Mouse (Mus musculus): ENCODE data around the gene Dmgdh. TPM values are rescaled to one million over a fixed set of nuclear protein-coding genes. Genes with fewer than 3 reads are reported as not detected.

Gene Dmgdh
- polyA plus RNA-seq (2015; fragmentation: Nextera tagmentation; extraction: Ambion mirVana), result not detected in 2 replicates

DNA sequence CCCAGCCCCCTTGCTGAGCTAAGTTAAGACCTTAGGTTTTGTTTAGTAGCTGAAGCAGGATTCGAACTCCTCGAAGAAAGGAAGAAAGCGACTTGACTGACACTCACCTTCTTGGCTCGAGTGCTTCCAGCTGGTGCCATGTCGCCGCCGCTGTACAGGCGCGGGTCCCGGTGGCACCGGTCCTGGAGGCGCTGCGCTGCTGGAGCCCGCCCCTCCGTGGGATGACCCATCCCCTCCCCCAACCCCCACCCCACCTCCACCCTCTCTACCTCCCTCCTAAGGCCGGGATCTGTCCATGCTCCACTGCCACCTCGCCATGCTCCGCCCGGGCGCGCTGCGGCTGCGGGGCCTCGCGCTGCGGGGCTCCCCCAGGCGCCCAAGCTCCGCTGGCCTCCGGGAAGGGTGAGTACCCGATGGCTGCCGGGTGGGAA lies at the start of gene Dmgdh, which contains the start of gene Bhmt2:
Gene Dmgdh (plus strand): TSS at position 303 of the 431 bp plus-strand sequence.
Gene Bhmt2 (minus strand): TSS at position 172 of the 431 bp plus-strand sequence.
- Histone ChIP-seq H3K4me1 (0 out of 2 replicates have a peak, but pooled peaks cover 5% of the 10 kb centered on the region), H3K4me2 (replicated peaks) (peak within 1 kb of the TSS; percentile 39), H3K36me3 (no peaks in the 10 kb centered on the region), H3K27me3 (peaks cover 10% of the 10 kb centered on the region), H3K9me3 (replicated peaks) (no peaks in the 10 kb centered on the region), H3K4me3 (replicated peaks) (peak within 1 kb of the TSS; percentile 16), H3K9ac (no peak within 1 kb of the TSS), H3K27ac (replicated peaks) (no peak within 1 kb of the TSS)
- 6% methylated on average over 31 of the region's 31 CpGs for WGBS
- no peak for ATAC-seq (ENCODE audit: insufficient number of reproducible peaks, low FRiP score, low TSS enrichment, low read depth)

DNA sequence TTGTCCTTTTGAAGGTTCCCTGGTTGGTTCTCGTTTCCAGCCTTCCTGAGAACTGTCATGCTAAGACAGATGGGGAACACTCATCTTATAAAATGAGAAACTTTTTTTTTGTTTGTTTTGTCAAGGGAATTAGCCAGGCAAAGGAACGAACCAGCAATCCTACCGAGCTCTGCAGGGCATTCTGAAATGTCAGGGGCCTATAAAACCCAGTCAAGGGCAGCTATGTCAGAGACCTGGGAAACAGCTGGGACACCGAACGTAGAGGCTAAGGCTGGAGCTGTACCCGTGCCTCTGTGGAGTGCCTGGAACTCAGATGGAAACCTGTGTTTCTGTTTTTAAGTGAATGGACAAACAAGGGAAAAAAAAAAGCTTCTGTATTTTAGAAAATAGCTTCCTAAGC lies 45.4 kb upstream of the Dmgdh start:
- 26% methylated on average over 6 of the region's 6 CpGs for WGBS
- no peak overlapping the region for H3K4me3 ChIP-seq (replicated peaks)
- H3K4me2 ChIP-seq (replicated peaks), result no peak overlapping the region

DNA sequence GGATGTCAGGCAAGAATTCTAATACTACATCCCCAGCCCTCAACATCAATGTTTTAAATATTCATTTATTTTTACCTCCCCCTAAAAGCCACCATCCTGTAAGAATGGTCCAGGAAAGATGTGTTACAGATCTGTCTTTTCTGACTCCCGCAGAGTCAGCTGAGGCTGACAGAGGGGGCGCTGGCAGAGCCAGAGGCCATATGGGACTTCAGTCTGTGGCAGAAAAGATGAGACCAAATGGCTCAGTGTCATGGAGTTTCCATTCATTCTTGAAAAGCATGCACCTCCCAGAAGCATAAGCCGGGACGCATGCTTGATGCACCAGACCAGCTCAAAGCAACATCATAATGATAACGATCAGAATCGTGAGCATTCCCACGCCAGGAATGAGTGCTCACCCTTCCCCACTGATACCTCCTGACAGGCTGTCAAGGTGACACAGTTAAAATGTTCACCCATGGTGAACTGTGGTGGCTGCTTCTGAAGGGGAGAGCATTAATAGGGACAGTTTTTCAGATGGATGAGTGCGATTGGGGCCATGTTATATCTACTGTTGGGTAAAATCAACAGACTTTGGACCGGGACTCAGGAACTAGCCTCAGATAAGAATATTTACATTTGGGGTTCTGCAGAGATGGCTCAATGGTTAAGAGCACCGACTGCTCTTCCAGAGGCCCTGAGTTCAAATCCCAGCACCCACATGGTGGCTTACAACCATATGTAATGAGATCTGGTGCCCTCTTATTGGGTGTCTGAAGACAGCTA lies 43.1 kb upstream of the Dmgdh start:
- 74% methylated on average over 10 of the region's 10 CpGs for WGBS
- Histone ChIP-seq H3K27me3 (no peaks in the 10 kb centered on the region), H3K4me2 (replicated peaks) (no peak overlapping the region), H3K4me3 (replicated peaks) (no peak overlapping the region), H3K36me3 (no peaks in the 10 kb centered on the region), H3K9ac (no peak overlapping the region), H3K27ac (replicated peaks) (no peak overlapping the region), H3K9me3 (replicated peaks) (no peaks in the 10 kb centered on the region), H3K4me1 (no peaks in the 10 kb centered on the region)
- no peak for ATAC-seq (ENCODE audit: insufficient number of reproducible peaks, low FRiP score, low TSS enrichment, low read depth)

More for the DNA sequence above, 45.4 kb upstream of the Dmgdh start:
- no peaks in the 10 kb centered on the region for H3K27me3 ChIP-seq
- no peak for ATAC-seq (ENCODE audit: insufficient number of reproducible peaks, low FRiP score, low TSS enrichment, low read depth)
- no peak overlapping the region for H3K27ac ChIP-seq (replicated peaks)
- H3K4me1 ChIP-seq, result no peaks in the 10 kb centered on the region
- H3K9ac ChIP-seq, result no peak overlapping the region
- H3K36me3 ChIP-seq, result no peaks in the 10 kb centered on the region
- H3K9me3 ChIP-seq (replicated peaks), result no peaks in the 10 kb centered on the region

DNA sequence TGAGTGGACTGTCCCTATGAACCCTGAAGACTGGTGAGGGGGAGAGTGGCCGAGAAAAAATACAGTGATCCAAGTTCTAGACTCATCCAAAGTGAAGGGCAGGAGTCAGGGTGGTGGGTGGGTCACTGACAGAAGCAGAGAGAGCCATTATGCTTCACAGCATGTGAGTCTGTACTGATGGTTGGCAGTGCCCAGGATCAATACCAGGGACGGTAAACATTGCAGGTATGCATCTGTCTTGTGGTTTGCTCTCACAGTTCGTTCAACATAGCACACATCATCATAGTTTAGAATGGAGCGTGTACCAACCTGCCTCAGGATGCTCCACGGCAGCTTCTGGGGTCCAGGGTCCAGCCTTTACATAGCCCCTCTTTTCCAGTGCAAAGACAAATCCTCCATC lies 41.3 kb upstream of the Dmgdh start:
- Histone ChIP-seq H3K36me3 (no peaks in the 10 kb centered on the region), H3K4me3 (replicated peaks) (no peak overlapping the region), H3K9me3 (replicated peaks) (no peaks in the 10 kb centered on the region), H3K9ac (no peak overlapping the region), H3K4me1 (no peaks in the 10 kb centered on the region), H3K27me3 (no peaks in the 10 kb centered on the region), H3K4me2 (replicated peaks) (no peak overlapping the region), H3K27ac (replicated peaks) (no peak overlapping the region)
- no peak for ATAC-seq (ENCODE audit: insufficient number of reproducible peaks, low FRiP score, low TSS enrichment, low read depth)
- WGBS, result 72% methylated on average over 5 of the region's 5 CpGs

DNA sequence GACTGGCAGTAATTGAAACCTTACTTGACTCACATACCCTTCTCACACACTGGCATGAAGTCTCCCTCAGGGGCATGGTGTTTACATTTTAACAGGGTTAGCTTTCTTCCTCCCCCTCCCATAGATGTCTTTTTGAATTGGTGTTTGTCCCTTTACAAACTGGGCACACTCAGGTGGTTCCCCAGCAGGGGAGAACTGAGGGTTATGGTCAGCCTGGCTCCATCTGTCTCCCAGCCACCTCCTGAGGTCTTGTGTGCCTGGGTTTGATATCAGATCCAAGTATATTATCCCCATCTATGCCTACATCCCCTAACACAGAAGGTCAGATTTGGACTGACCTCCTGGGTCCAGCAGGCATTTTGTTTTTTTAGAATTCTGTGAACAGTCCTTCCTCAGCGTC lies 37.7 kb upstream of the Dmgdh start:
- WGBS, result 70% methylated on average over 1 of the region's 1 CpGs
- Histone ChIP-seq H3K9ac (no peak overlapping the region), H3K4me1 (no peaks in the 10 kb centered on the region), H3K9me3 (replicated peaks) (no peaks in the 10 kb centered on the region), H3K36me3 (no peaks in the 10 kb centered on the region), H3K4me3 (replicated peaks) (no peak overlapping the region), H3K4me2 (replicated peaks) (no peak overlapping the region), H3K27ac (replicated peaks) (no peak overlapping the region), H3K27me3 (no peaks in the 10 kb centered on the region)
- ATAC-seq (ENCODE audit: insufficient number of reproducible peaks, low FRiP score, low TSS enrichment, low read depth), result no peak

DNA sequence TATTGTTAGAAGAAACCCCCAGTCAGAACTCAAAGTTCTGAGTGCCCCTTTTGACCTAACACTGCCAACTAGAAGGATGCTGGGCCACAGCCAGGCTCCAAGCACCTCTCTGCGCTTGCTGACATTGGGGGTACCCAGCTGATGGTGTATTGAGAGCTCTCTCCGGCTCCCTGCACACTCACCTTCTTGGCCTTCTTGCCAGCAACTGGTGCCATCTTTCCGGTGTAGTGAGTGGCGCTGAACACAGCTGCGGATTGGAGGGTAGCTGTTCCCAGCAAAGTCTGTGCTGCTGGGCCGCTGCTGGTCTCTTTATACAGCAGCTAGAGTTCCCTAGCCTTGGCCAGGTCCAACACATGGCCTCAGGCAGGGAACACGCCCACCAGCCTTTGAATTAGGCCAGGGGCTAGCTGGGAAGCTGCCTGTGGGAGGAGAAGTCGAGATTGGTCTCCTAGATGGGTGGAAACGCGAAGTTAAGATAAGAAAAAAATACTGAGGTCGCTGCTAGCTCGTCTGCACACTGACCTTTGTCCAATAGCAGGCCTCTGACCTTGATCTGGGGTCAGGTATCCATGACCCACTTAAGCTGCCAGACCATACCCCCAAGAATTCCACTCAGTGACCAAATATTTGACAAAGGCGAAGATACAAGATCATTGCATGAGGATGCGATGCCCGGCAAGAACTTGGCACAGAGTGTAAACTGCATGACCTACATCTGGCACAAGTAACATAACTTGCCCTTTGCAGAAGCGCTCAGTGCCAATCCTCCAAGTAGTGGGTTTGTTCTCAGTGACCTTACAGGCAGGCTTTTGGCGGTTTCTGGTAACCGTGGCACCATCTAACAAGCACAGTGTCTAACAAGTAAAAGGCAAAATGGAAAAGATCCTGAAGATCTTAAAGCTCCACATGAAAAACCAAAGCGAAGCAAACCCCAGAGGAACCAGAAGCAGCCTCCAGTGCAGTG lies 36.7 kb upstream of the Dmgdh start, which contains the start of gene Bhmt:
Gene Bhmt (minus strand): TSS at position 680 of the 964 bp plus-strand sequence.
- H3K9ac ChIP-seq, result no peak within 1 kb of the TSS
- 69% methylated on average over 19 of the region's 19 CpGs for WGBS
- ATAC-seq (ENCODE audit: insufficient number of reproducible peaks, low FRiP score, low TSS enrichment, low read depth), result no peak
- no peak within 1 kb of the TSS for H3K4me3 ChIP-seq (replicated peaks)
- no peak within 1 kb of the TSS for H3K27ac ChIP-seq (replicated peaks)
- H3K4me1 ChIP-seq, result no peaks in the 10 kb centered on the region
- H3K27me3 ChIP-seq, result no peaks in the 10 kb centered on the region
- no peaks in the 10 kb centered on the region for H3K9me3 ChIP-seq (replicated peaks)
- H3K36me3 ChIP-seq, result no peaks in the 10 kb centered on the region
- H3K4me2 ChIP-seq (replicated peaks), result no peak within 1 kb of the TSS

DNA sequence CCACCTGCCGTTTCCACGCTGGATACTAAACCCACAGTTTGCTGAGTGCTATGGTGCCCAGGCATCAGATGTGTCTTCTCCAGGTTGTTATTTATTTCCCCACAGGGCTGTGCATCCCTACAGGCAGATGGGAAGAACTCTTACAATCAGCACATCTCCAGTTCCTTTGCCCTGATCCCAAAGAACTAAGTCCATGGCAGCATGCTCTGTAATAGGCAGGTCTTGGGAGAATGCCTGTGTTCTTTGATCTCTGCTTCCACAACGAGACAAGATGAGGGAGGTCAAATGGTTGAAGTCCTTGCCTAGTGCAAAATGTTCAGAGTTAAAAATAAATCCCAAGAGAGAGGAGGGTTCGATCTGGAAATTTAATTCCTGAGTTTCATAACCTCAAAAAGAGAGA lies 34.6 kb upstream of the Dmgdh start:
- no peaks in the 10 kb centered on the region for H3K9me3 ChIP-seq (replicated peaks)
- H3K27ac ChIP-seq (replicated peaks), result no peak overlapping the region
- H3K36me3 ChIP-seq, result no peaks in the 10 kb centered on the region
- no peak overlapping the region for H3K4me3 ChIP-seq (replicated peaks)
- no peak for ATAC-seq (ENCODE audit: insufficient number of reproducible peaks, low FRiP score, low TSS enrichment, low read depth)
- no peak overlapping the region for H3K9ac ChIP-seq
- H3K4me1 ChIP-seq, result no peaks in the 10 kb centered on the region
- no peaks in the 10 kb centered on the region for H3K27me3 ChIP-seq
- WGBS, result 48% methylated on average over 4 of the region's 4 CpGs
- no peak overlapping the region for H3K4me2 ChIP-seq (replicated peaks)

DNA sequence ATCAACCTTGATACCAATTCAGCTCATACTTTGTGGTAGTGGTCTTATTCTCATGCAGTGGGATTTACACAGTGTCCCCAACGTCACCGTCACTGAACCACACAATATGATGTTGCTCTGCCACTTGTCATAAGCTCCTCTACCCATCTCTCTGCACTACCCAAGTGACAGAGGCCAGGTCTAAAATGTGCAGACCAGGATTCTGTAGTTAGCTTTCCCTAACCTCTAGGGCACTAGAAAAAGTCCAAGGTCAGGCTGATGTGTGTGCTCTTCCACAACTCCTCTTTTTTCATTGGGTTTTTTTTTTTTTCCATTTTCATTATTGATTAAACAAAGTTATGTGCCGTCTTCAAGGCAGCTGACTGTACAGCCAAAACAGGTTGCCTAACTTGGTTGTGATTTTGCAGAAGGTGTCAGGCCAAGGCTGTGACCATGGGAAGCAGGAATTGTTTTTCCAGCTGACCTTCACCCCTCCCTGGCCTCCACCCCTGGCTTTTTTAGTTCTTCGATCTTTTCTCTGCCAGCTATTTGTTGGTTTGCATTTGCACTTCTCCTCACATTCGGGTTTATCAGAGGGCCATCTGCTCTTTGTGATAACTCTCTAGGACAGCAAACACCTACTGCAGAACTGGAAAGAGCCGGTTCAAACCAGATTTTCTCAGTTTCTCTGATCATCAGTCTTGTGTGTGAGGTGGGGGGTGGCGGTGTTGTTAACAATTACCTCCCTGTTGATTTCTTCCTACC lies 25.7 kb upstream of the Dmgdh start:
- Histone ChIP-seq H3K4me3 (replicated peaks) (no peak overlapping the region), H3K4me1 (no peaks in the 10 kb centered on the region), H3K36me3 (no peaks in the 10 kb centered on the region), H3K27ac (replicated peaks) (no peak overlapping the region), H3K27me3 (no peaks in the 10 kb centered on the region), H3K9me3 (replicated peaks) (no peaks in the 10 kb centered on the region), H3K4me2 (replicated peaks) (no peak overlapping the region), H3K9ac (no peak overlapping the region)
- 84% methylated on average over 7 of the region's 7 CpGs for WGBS
- ATAC-seq (ENCODE audit: insufficient number of reproducible peaks, low FRiP score, low TSS enrichment, low read depth), result no peak

DNA sequence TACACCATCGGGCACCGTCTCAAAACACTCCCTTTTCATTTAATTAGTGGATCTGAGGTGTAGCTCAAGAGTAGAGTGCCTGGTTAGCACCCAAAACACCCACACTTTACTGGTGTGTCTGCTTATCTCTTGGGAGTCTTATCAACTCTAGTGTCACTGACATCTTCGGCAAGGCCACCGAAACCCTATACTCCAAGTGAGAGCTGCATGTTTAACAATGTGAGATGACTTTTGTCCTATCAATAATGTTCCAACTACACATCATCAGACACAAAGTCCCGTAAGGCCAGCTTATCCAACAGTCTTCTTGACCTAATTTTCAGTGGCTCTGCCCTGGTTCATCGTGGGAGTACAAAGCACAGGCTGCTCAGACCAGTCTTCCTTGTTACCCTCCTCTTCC lies 20.9 kb upstream of the Dmgdh start:
- no peaks in the 10 kb centered on the region for H3K36me3 ChIP-seq
- no peak overlapping the region for H3K9ac ChIP-seq
- H3K27me3 ChIP-seq, result no peaks in the 10 kb centered on the region
- H3K4me1 ChIP-seq, result no peaks in the 10 kb centered on the region
- H3K4me2 ChIP-seq (replicated peaks), result no peak overlapping the region
- H3K9me3 ChIP-seq (replicated peaks), result no peaks in the 10 kb centered on the region
- H3K4me3 ChIP-seq (replicated peaks), result no peak overlapping the region
- H3K27ac ChIP-seq (replicated peaks), result no peak overlapping the region
- WGBS, result 83% methylated on average over 6 of the region's 6 CpGs
- ATAC-seq (ENCODE audit: insufficient number of reproducible peaks, low FRiP score, low TSS enrichment, low read depth), result no peak

DNA sequence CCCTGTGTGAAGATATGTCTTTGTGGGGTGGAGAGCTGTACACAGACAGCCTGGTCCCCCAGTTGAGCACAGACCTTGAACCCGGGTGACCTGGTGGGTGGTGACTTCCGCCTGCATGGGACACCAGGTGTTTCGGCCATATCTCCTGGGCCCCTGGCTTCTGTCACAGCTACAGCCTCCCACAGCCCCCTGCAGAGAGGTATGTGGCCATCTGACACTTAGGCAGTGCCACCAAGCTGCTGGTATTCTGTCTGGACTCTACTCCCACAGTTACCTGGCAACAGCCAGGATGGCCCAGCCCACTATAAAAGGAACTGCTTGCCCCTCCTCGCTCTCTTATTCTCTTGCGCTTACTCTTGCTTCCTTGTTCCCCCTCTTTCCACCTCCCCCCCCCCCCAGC lies 16.3 kb upstream of the Dmgdh start:
- Histone ChIP-seq H3K9me3 (replicated peaks) (no peaks in the 10 kb centered on the region), H3K27me3 (no peaks in the 10 kb centered on the region), H3K9ac (no peak overlapping the region), H3K27ac (replicated peaks) (no peak overlapping the region), H3K36me3 (no peaks in the 10 kb centered on the region), H3K4me3 (replicated peaks) (no peak overlapping the region), H3K4me2 (replicated peaks) (no peak overlapping the region), H3K4me1 (no peaks in the 10 kb centered on the region)
- 85% methylated on average over 5 of the region's 5 CpGs for WGBS
- no peak for ATAC-seq (ENCODE audit: insufficient number of reproducible peaks, low FRiP score, low TSS enrichment, low read depth)

DNA sequence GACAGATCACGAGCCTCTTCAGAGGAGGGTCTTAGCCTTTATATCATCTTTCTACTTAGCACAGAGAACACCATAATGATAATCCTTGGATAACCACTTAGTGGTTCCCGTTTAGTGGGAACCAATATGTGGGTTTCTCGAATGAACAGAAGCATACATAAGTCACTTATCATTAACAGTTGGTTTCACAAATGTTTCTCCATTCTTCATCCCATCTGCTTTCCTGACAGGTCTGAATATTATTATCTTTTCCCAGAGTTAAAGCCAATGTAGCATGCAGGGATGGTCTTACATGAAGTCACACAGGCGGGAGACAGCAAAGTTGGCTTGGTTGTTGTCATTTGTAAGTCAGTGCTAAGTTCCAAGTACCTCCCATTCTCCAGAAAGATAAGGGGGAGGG lies 6.6 kb upstream of the Dmgdh start:
- H3K27me3 ChIP-seq, result no peaks in the 10 kb centered on the region
- no peak for ATAC-seq (ENCODE audit: insufficient number of reproducible peaks, low FRiP score, low TSS enrichment, low read depth)
- WGBS, result 78% methylated on average over 4 of the region's 4 CpGs

More for the DNA sequence above, 6.6 kb upstream of the Dmgdh start:
- Histone ChIP-seq H3K27ac (replicated peaks) (no peak overlapping the region), H3K4me3 (replicated peaks) (no peak overlapping the region), H3K4me2 (replicated peaks) (no peak overlapping the region), H3K9me3 (replicated peaks) (no peaks in the 10 kb centered on the region), H3K4me1 (no peaks in the 10 kb centered on the region), H3K36me3 (no peaks in the 10 kb centered on the region), H3K9ac (no peak overlapping the region)
